Mouse (Mus musculus): ENCODE measurements around the gene Phlda3. TPM values are rescaled to one million over a fixed set of nuclear protein-coding genes. Genes with fewer than 3 reads are reported as not detected.

Phlda3 gene
- polyA plus RNA-seq, 1 experiment from 2014 or later = 14.8 TPM

GRCm38 (mm10) chr1:135763503-135764205 lies 2.3 kb upstream of the Phlda3 start:
- Histone ChIP-seq H3K27me3 (peaks cover 18% of the 10 kb centered on the region), H3K4me2 (replicated peaks) (no peak overlapping the region), H3K4me3 (replicated peaks) (no peak overlapping the region), H3K4me1 (replicated peaks) (peaks cover 23% of the 10 kb centered on the region), H3K27ac (no peak overlapping the region), H3K9me3 (no peaks in the 10 kb centered on the region), H3K9ac (replicated peaks) (no peak overlapping the region), H3K36me3 (peaks cover 2% of the 10 kb centered on the region)
- 82% methylated on average over 9 of the region's 9 CpGs for WGBS
- no peak for ATAC-seq

DNA sequence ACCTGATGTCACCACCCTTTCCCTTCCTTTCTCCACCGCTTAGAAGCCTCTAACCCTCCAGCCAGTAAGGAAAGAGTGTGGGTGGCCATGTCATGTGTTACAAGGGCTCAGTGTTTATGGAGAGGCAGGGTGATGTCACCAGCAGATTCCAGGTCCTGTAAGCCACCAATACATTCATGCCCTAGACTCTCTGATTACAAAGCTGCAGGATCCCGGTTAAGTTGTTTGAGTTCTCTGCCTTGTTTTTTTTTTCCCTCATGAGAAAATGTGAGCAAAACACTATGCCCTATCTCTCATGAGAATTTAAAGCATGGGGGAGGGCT lies 1.8 kb upstream of the Phlda3 start:
- Histone ChIP-seq H3K4me1 (replicated peaks) (peaks cover 23% of the 10 kb centered on the region), H3K27ac (no peak overlapping the region), H3K4me2 (replicated peaks) (no peak overlapping the region), H3K4me3 (replicated peaks) (no peak overlapping the region), H3K27me3 (peaks cover 18% of the 10 kb centered on the region), H3K9ac (replicated peaks) (no peak overlapping the region), H3K9me3 (no peaks in the 10 kb centered on the region), H3K36me3 (peaks cover 8% of the 10 kb centered on the region)
- 70% methylated on average over 2 of the region's 2 CpGs for WGBS
- ATAC-seq = no peak

DNA sequence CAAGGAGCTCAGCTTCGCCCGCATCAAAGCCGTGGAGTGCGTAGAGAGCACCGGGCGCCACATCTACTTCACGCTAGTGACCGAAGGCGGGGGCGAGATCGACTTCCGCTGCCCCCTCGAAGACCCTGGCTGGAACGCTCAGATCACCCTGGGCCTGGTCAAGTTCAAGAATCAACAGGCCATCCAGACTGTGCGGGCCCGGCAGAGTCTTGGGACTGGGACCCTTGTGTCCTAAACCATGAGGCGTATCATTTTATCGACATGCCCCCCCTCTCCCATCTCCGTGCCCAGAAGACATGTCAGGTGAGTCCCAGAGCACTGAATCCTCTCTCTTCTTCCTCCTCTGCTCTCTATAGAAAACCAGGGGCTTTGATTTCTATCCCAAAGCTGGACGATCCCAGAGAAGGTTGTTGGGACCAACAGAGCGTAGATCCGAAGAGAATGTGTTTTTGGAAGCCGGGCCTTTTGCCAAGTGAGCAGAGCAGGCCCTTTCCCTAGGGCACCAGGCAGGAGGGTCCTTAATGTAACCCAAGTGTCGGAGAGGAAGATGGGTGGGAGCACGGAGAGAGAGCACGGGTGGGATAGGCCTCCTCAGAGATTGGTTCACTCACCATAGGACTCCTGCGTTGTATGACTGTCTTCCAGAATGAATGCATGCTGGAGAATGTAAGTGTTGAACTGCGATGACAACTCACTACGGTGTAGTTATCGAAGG lies 830 bp downstream of the Phlda3 start:
- peaks cover 18% of the 10 kb centered on the region for H3K27me3 ChIP-seq
- no peaks in the 10 kb centered on the region for H3K9me3 ChIP-seq
- peak; percentile 56 for ATAC-seq
- H3K4me2 ChIP-seq (replicated peaks) = peak overlapping the region; percentile 95
- 31% methylated on average over 30 of the region's 30 CpGs for WGBS
- H3K36me3 ChIP-seq = peaks cover 8% of the 10 kb centered on the region
- peak overlapping the region; percentile 67; the same call in 1 of the 2 replicates for H3K27ac ChIP-seq
- peak overlapping the region; percentile 56 for H3K4me3 ChIP-seq (replicated peaks)
- H3K4me1 ChIP-seq (replicated peaks) = peaks cover 34% of the 10 kb centered on the region
- peak overlapping the region; percentile 87 for H3K9ac ChIP-seq (replicated peaks)

DNA sequence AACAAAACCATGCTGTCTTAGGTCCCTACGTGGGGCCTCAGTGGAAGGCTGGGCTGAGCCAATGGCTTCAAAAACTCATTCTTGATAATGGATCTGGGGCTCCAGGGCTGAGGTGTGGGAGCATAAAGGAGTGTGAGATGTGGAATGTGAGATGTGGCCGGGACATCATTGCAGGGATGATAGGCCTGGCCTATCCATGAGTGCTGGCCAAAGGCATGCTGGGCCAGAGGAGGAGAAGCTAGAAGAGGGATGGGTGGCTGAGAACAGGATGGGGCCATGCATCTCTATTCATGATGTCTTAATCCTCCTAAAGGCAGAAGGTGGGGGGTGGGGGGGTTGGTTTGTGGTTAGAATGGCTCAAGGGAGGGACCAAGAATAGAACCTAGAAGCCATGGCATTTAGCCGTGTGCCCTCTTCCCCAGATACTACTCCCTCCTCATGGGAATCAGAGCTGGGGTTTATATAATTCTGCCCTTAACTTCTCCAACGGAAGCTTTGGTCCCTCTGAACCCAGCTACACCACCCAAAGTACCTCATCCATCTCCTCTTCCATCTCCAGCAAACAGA lies 1.5 kb downstream of the Phlda3 start:
- Histone ChIP-seq H3K4me2 (replicated peaks) (peak overlapping the region; percentile 95), H3K27me3 (peaks cover 18% of the 10 kb centered on the region), H3K27ac (no peak overlapping the region), H3K9me3 (no peaks in the 10 kb centered on the region), H3K9ac (replicated peaks) (no peak overlapping the region; the same call in 1 of the 2 replicates), H3K36me3 (peaks cover 8% of the 10 kb centered on the region), H3K4me1 (replicated peaks) (peaks cover 35% of the 10 kb centered on the region), H3K4me3 (replicated peaks) (peak overlapping the region; percentile 56)
- no peak for ATAC-seq
- 88% methylated on average over 4 of the region's 4 CpGs for WGBS

DNA sequence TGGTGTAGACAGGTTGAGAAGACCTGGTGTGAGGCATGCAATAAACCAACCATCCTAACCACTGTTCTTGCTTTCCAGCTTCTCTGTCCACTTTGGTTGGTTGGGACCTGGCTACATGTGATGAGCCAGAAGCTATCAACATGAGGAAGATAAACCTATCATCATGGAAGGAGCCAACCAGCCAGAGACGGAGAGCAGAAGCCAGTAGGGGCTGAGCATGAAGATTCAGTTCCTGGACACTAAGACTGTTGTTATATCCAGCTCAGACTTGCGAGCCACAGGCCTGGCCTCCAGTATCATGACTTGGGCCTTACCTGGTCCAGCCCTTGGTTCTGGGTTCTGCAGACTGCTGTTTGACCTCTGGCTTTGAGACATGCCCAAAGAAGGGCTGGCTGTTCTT lies 2.5 kb downstream of the Phlda3 start:
- Histone ChIP-seq H3K36me3 (peaks cover 8% of the 10 kb centered on the region), H3K27ac (no peak overlapping the region), H3K9me3 (no peaks in the 10 kb centered on the region), H3K27me3 (peaks cover 18% of the 10 kb centered on the region), H3K4me3 (replicated peaks) (no peak overlapping the region), H3K9ac (replicated peaks) (no peak overlapping the region), H3K4me1 (replicated peaks) (peaks cover 35% of the 10 kb centered on the region), H3K4me2 (replicated peaks) (no peak overlapping the region)
- WGBS = 92% methylated on average over 2 of the region's 2 CpGs
- ATAC-seq = no peak

- peaks cover 10% of the 10 kb centered on the region for H3K27me3 ChIP-seq
- H3K4me3 ChIP-seq (replicated peaks) = no peak overlapping the region
- no peak overlapping the region for H3K4me2 ChIP-seq (replicated peaks)
- no peaks in the 10 kb centered on the region for H3K9me3 ChIP-seq
- H3K36me3 ChIP-seq = peaks cover 8% of the 10 kb centered on the region
- no peak overlapping the region for H3K27ac ChIP-seq
- ATAC-seq = no peak
- 76% methylated on average over 7 of the region's 7 CpGs for WGBS
- no peak overlapping the region for H3K9ac ChIP-seq (replicated peaks)
- H3K4me1 ChIP-seq (replicated peaks) = peaks cover 35% of the 10 kb centered on the region
These were observed 4.3 kb downstream of the Phlda3 start for GRCm38 (mm10) chr1:135770237-135770636.

- Histone ChIP-seq H3K27me3 (0 out of 2 replicates have a peak, but pooled peaks cover 8% of the 10 kb centered on the region), H3K36me3 (peaks cover 8% of the 10 kb centered on the region), H3K4me1 (replicated peaks) (peaks cover 29% of the 10 kb centered on the region), H3K27ac (no peak overlapping the region), H3K4me2 (replicated peaks) (no peak overlapping the region), H3K9ac (replicated peaks) (0 out of 2 replicates have a peak overlapping the region, but pooled peaks have one; percentile 26), H3K4me3 (replicated peaks) (no peak overlapping the region), H3K9me3 (no peaks in the 10 kb centered on the region)
- 77% methylated on average over 12 of the region's 12 CpGs for WGBS
- no peak for ATAC-seq
These were observed 5.1 kb downstream of the Phlda3 start for GRCm38 (mm10) chr1:135770896-135771572.

GRCm38 (mm10) chr1:135771573-135771970 lies 5.7 kb downstream of the Phlda3 start:
- ATAC-seq = no peak
- H3K27me3 ChIP-seq = 0 out of 2 replicates have a peak, but pooled peaks cover 8% of the 10 kb centered on the region
- WGBS = 77% methylated on average over 8 of the region's 8 CpGs
- H3K9me3 ChIP-seq = no peaks in the 10 kb centered on the region
- H3K4me2 ChIP-seq (replicated peaks) = no peak overlapping the region
- no peak overlapping the region for H3K9ac ChIP-seq (replicated peaks)
- H3K36me3 ChIP-seq = peaks cover 8% of the 10 kb centered on the region
- peaks cover 24% of the 10 kb centered on the region for H3K4me1 ChIP-seq (replicated peaks)
- no peak overlapping the region for H3K27ac ChIP-seq
- no peak overlapping the region for H3K4me3 ChIP-seq (replicated peaks)

GRCm38 (mm10) chr1:135776596-135776995 lies 10.7 kb downstream of the Phlda3 start:
- Histone ChIP-seq H3K4me1 (replicated peaks) (peaks cover 12% of the 10 kb centered on the region), H3K9me3 (no peaks in the 10 kb centered on the region), H3K4me2 (replicated peaks) (no peak overlapping the region), H3K27ac (no peak overlapping the region), H3K36me3 (no peaks in the 10 kb centered on the region), H3K9ac (replicated peaks) (no peak overlapping the region), H3K27me3 (peaks cover 11% of the 10 kb centered on the region), H3K4me3 (replicated peaks) (no peak overlapping the region)
- no peak for ATAC-seq

GRCm38 (mm10) chr1:135777046-135777445 lies 11.1 kb downstream of the Phlda3 start:
- Histone ChIP-seq H3K9me3 (no peaks in the 10 kb centered on the region), H3K36me3 (no peaks in the 10 kb centered on the region), H3K27ac (no peak overlapping the region), H3K4me2 (replicated peaks) (no peak overlapping the region), H3K27me3 (peaks cover 11% of the 10 kb centered on the region), H3K4me1 (replicated peaks) (peaks cover 9% of the 10 kb centered on the region), H3K9ac (replicated peaks) (no peak overlapping the region), H3K4me3 (replicated peaks) (no peak overlapping the region)
- WGBS = 95% methylated on average over 1 of the region's 1 CpGs
- no peak for ATAC-seq

DNA sequence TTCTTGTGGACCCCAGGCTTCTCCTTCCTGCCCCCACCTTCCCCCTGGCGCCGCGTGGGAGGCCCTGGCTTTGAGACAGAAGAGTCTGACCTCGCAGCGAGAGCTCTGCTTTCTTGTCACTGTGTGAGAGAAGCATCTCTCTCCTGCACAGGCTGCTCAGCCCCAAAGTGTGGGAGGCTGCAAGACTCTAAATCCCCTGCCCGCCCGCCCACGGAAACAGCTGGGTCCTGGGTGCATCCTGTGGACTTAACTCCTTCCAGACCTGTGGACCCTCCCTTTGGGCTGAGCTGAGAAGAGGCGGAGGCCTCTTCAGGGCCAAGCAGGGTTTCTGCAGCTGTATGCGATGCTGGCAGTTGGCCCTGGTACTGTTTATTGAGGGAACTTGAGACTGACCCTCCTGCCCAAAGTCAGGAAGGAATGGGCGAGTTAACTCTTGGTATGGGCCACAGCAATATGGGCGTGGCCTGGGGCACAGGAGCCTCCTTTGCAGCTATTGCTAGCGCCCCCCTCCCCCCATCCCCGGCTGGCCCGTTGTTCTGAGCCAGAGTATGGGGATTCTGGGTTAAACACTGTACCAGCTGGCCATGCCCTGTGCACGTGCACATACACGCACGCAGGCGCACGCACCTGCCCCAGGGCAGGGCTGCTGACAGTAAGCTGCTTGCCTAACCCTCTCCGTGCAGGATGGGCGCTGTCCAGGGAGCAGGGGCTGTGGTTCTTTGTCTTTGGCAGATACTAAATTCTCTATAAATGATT lies 13.0 kb downstream of the Phlda3 start, which contains the start of gene Tnni1:
Gene Tnni1, plus strand, starts transcription at position 655 of the 756 bp plus-strand sequence.
- no peaks in the 10 kb centered on the region for H3K9me3 ChIP-seq
- no peak within 1 kb of the TSS for H3K4me2 ChIP-seq (replicated peaks)
- 30% methylated on average over 22 of the region's 22 CpGs for WGBS
- no peaks in the 10 kb centered on the region for H3K36me3 ChIP-seq
- H3K27ac ChIP-seq = no peak within 1 kb of the TSS
- H3K4me3 ChIP-seq (replicated peaks) = no peak within 1 kb of the TSS
- ATAC-seq = peak; percentile 65
- peaks cover 11% of the 10 kb centered on the region for H3K27me3 ChIP-seq
- peaks cover 15% of the 10 kb centered on the region for H3K4me1 ChIP-seq (replicated peaks)
- no peak within 1 kb of the TSS; the same call in 1 of the 2 replicates for H3K9ac ChIP-seq (replicated peaks)

Data from midbrain, embryonic 13.5 days (tissue).